Mouse (Mus musculus) retina, embryonic 14.5 days (tissue): Measurements from ENCODE around the gene Psmb3.
"Not testable (repeated sequence)": the region's sequence is repeated elsewhere in the genome, so short reads cannot be mapped to it uniquely, and the experiment has no call there.

Experiments
- DNase-seq: peaks from one replicate; pipeline ENCODE4 v3.0.0-alpha.2; 2015; ENCODE audit warnings: low spot score

The Psmb3 gene

GRCm38 (mm10) chr11:97695712-97696401 lies 7.3 kb upstream of the Psmb3 start:
- no peak for DNase-seq

GRCm38 (mm10) chr11:97696669-97697068 lies 6.5 kb upstream of the Psmb3 start:
- DNase-seq: no peak

- no peak for DNase-seq
Observed at GRCm38 (mm10) chr11:97697199-97697890, 5.9 kb upstream of the Psmb3 start.

DNA sequence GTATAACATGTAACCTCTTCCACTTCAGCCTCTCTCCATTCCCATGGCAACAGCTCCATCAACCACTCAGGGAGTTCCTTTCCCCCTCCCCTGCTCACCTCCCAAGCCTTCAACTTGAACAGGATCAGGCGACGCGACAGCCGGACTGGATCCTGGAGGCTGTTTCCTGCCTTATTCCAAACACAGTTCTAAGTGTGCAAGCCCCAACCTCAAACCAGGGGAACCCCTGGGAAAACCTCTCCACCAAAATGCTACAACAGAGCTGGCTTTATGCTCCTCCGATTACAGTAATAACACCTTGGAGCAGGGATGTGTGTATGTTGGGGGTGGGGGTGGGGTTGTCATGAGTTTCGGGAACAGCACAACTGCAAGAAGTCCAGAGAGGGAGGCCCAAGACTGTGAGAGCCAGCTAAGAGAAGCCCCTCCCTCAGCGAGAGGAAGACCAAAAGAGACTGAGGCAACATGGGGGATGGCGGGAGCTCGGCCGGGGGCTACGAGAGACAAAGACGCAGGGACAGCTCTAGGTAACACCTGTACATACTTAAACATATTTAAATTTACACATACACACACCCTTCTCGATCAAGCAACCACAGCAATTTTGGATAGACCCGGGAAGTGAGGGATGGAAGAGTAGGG lies 5.2 kb upstream of the Psmb3 start:
- DNase-seq: peak; percentile 61

DNA sequence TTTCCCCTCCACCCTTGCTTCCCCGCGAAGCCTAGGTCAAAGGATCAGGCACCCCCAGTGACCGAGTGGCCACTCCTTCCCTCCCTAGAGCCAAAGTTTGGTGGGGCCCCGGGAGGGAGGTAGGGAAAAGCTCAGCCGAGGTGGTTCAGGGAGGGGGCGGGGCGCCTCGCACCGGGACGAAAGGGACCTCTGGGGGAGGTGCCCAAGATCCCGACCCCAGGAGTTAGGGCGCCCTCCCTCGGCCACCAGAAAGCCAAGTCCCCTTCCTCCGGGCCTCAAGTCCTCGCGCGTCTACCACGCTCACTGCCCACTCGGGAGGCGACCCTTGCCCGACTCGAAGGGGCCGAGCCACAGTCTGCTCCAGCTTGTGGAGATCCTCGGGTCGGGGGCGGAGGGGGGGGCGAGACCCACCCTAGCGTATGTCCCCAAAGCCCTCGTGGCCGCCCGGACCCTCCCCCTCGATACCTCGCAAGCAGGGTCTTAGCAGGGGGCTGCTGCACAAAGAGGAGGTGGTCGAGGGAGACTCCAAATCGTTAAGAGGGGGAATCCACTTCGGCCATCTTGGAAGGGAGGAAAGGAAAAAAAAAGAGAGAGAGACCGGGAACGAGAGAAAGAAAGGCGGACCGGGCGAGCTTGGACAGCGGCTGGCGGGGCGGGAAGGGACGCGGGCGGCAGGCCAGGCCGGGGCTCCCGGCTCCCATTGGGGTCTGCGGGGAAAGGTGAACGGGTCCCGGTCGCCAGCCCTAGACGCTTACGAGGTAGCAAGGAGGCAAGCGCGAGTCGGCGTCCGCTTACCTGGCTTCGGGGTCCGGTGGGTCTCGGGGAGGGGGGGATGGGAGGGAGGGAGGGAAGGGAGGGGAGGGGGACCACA lies 4.2 kb upstream of the Psmb3 start:
- DNase-seq: peak; percentile 84

- peak; percentile 95 for DNase-seq
Observed at GRCm38 (mm10) chr11:97699626-97700002, 3.6 kb upstream of the Psmb3 start.

GRCm38 (mm10) chr11:97700003-97700745 lies 3.0 kb upstream of the Psmb3 start, which contains the start of gene Pcgf2:
Gene Pcgf2 (minus strand): TSS chr11:97700497.
- DNase-seq: peak; percentile 75

GRCm38 (mm10) chr11:97700746-97701580 lies 2.2 kb upstream of the Psmb3 start:
- DNase-seq: peak; percentile 47

- DNase-seq: no peak
Observed at GRCm38 (mm10) chr11:97701581-97702392, 1.4 kb upstream of the Psmb3 start.

DNA sequence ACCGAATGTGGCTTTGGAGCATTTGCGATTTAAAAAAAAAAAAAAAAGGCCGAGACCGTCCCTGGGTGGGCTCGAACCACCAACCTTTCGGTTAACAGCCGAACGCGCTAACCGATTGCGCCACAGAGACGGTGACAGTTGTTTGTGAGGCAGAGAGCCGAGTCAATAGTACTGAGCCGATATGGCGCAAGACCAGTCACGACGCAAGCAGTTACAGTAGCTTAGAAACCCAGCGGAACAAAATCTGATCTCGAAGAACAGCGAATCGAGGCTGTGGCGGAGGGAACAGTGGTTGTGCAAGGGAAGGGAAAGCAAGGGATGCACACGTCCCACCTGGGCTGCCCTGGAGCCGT lies 830 bp upstream of the Psmb3 start:
- DNase-seq: peak; percentile 91

DNA sequence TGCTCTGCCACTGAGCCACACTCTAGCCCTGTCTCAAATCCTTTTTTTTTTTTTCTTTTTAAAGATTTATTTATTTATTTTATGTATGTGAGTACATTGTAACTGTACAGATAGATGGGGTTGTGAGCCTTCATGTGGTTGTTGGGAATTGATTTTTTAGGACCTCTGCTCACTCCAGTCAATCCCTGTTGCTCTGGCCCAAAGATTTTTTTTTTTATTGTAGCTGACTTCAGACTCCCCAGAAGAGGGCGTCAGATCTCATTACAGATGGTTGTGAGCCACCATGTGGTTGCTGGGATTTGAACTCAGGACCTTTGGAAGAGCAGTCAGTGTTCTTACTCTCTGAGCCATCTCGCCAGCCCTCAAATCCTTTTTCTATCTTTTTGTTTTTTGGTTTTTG lies 6.9 kb downstream of the Psmb3 start:
- DNase-seq: not testable (repeated sequence)

DNA sequence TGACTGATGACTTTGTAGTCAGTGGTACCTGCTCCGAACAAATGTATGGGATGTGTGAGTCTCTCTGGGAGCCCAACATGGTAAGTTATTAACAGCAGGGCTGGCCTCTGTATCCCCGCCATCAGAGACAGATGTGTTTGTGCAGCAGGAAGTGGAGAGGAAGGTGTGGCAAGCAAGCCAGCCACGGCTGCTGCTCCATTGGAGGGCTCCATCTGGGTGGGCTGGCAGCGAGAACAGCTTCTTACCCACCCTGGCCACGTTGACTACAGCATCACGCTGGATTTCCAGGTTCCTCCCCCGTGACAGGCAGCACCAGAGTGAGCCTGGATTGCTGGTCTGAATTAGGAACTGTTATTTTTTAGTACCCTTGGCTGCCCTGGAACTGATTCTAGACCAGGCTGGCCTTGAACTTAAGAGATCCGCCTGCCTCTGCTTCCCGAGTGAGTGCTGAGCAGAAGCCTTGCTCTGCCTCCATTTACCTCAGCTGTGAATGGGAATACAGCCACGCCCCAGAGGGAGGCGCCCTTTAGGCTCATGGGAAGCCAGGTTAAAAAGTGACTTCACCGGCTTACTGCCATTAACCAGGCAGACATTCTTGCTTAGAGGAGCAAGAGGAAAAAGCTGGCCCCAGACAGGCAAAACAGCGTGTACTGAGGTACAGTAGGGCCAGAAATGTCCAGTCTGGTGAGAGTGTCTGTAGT lies 8.2 kb downstream of the Psmb3 start:
- DNase-seq: no peak

DNA sequence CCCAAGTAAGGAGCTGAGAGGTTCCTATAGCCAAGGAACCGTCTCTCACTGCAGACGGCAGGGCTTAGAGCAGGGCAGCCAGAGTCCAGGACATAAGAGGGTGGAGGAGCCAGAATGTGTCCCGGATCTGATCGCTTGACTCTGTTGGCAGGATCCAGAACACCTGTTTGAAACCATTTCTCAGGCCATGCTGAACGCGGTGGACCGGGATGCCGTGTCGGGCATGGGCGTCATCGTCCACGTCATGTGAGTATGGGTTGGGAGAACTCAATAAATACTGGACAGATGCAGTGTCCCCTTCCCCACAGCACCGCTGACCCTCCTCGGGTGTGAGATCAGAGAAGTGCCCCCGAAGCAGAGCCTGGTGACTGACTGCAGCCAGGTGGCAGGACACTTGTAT lies 9.1 kb downstream of the Psmb3 start:
- DNase-seq: no peak

GRCm38 (mm10) chr11:97713896-97714295 lies 10.7 kb downstream of the Psmb3 start:
- DNase-seq: no peak

- DNase-seq: no peak
Observed at GRCm38 (mm10) chr11:97714356-97714755, 11.2 kb downstream of the Psmb3 start.

DNA sequence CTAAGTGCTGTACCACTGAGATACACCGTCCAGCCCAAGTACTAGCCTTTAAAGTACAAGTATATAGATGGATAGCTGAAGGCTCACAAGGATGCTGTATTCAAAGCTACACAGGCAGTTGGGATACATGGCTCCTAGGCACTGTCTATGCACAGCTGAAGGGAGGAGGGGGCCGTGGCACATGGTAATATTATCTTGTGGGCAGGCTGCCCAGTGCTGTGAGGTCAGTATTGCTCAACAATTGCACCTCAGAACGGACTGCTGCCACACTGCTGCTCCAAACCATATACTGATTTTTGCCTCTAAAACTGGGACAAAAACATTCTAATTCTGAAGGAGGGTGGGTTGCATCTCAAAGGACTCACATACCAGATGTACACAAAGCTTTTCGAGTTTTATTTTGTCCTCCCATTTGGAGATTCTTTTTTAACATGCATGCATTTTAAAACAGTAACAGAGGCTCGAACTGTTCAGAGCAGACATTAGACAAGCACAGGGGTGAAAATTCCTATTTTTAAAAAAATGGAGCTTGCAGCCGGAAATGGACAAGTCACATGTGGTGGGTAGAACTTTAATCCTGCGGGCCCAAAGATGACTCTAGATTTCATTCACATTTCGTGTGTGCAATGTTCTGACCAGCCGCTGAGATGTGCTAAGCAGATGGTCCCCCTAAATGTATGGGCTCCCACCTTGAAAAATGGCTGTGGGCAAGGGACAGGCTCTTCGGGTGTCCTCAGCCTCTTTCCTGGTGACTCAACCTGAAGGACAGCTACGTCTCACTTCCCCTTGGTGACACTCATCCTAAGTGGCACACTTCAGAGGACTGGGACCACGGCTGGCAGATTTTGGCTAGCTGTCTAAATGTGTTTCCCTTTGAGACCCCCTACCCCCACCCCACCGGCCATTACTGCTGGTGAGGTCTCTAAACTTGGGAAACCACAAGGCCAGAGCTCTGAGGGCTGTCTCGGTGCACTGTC lies 11.9 kb downstream of the Psmb3 start:
- DNase-seq: no peak

DNA sequence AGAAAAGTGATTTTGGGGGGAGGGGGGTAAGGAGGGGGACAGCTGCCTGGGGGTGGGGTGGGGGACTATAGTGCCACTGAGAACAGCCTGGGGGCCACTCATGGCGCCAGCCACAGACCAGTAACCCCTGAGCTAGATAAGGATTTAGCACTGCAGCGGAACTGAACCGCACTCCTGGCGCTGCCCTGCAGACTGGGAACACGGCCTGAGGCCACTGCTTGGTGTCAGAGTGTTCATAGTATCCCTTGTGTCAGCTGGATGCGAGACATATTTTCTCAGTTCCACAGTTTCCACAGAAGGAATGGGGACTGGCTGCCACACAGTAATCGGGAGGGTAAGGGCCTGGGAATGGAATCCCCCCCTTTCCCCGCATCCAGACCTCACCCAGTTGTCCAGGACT lies 12.8 kb downstream of the Psmb3 start:
- no peak for DNase-seq
